Mouse (Mus musculus) liver, embryonic 14.5 days (tissue): Measurements from ENCODE around the gene Cd82.

Source experiments
- CTCF ChIP-seq: IDR thresholded peaks from 2 replicates; pipeline ENCODE4 v1.5.1; 2016; ENCODE audit warnings: antibody characterized with exemption, low read depth, control low read depth
- EP300 ChIP-seq: IDR thresholded peaks from 2 replicates; pipeline ENCODE4 v1.6.1; 2016; ENCODE audit warnings: antibody characterized with exemption, low read depth

- TF ChIP-seq CTCF: no peak
- TF ChIP-seq EP300: no peak
These were observed 49.2 kb upstream of the Cd82 start for GRCm38 (mm10) chr2:93512130-93512529.
